Mouse (Mus musculus): ENCODE data around the gene Cyp39a1.

- TF ChIP-seq CTCF (IDR thresholded peaks at IDR 0.05; ENCODE audit: borderline replicate concordance, insufficient read depth, low read length) (no peak), POLR2A (IDR thresholded peaks at IDR 0.05; ENCODE audit: low read depth, low read length) (no peak)
Measured at GRCm38 (mm10) chr17:43649641-43650436, 17.4 kb upstream of the Cyp39a1 start.
